Mouse (Mus musculus) hindbrain, embryonic 16.5 days (tissue): Measurements from ENCODE around the gene Alg11. TPM values are rescaled to one million over a fixed set of nuclear protein-coding genes. Genes with fewer than 3 reads are reported as not detected.

ENCODE experiments used
- ATAC-seq: fragments of 200-750 bp; cut with Nextera tagmentation; 2 replicates; pipeline ENCODE4 v1.8.0; 2017; ENCODE audit warnings: moderate TSS enrichment, moderate library complexity
- H3K27ac ChIP-seq: fragments of 300-500 bp; sonication (generic); 2 replicates; pipeline ENCODE4 v1.5.1; 2014; ENCODE audit warnings: low read depth, mild to moderate bottlenecking, control low read depth, low read length, moderate library complexity
- H3K27me3 ChIP-seq: fragments of 300-500 bp; sonication (generic); replicated peaks from 2 replicates; pipeline ENCODE4 v1.6.1; 2014; ENCODE audit warnings: low read length; ENCODE audit not compliant: control insufficient read depth, insufficient read depth
- H3K36me3 ChIP-seq: fragments of 300-500 bp; sonication (generic); 2 replicates; pipeline ENCODE4 v1.6.1; 2014; ENCODE audit warnings: mild to moderate bottlenecking, low read length, moderate library complexity, mixed read lengths; ENCODE audit not compliant: control insufficient read depth, insufficient read depth
- H3K4me1 ChIP-seq: fragments of 300-500 bp; sonication (generic); 2 replicates; pipeline ENCODE4 v1.6.1; 2014; ENCODE audit warnings: low read depth, low read length; ENCODE audit not compliant: control insufficient read depth, insufficient read depth
- H3K4me2 ChIP-seq: fragments of 300-500 bp; sonication (generic); 2 replicates; pipeline ENCODE4 v1.6.1; 2014; ENCODE audit warnings: mild to moderate bottlenecking, low read length, control low read depth, moderate library complexity
- H3K4me3 ChIP-seq: fragments of 300-500 bp; sonication (generic); 2 replicates; pipeline ENCODE4 v1.5.1; 2014; ENCODE audit warnings: mild to moderate bottlenecking, low read length, control low read depth, moderate library complexity
- H3K9ac ChIP-seq: fragments of 300-500 bp; sonication (generic); 2 replicates; pipeline ENCODE4 v1.6.1; 2014; ENCODE audit warnings: low read depth, mild to moderate bottlenecking, control low read depth, low read length, moderate library complexity
- H3K9me3 ChIP-seq: fragments of 300-500 bp; sonication (generic); 2 replicates; pipeline ENCODE4 v1.6.1; 2014; ENCODE audit warnings: mild to moderate bottlenecking, low read length, moderate library complexity; ENCODE audit not compliant: control insufficient read depth
- WGBS: fragments of 180-500 bp; shearing (Covaris S2); extraction: QIAGEN DNeasy Blood & Tissue Kit; methylation state at CpG from one replicate; pipeline ENCODE4 v1.1.7; 2014; 5-methylcytosine and 5-hydroxymethylcytosine counted together
- polyA plus RNA-seq: library from polyadenylated mRNA; unstranded; fragments of >200 nt; fragmentation: Nextera tagmentation; extraction: Ambion mirVana; gene quantifications from 2 replicates; pipeline ENCODE4 v1.2.1, GENCODE M21; 2015

Alg11 gene
- polyA plus RNA-seq, 1 experiment from 2014 or later: 40.9 TPM

- no peak for ATAC-seq
- Histone ChIP-seq H3K4me2 (no peak overlapping the region), H3K4me1 (0 out of 2 replicates have a peak, but pooled peaks cover 5% of the 10 kb centered on the region), H3K9me3 (no peaks in the 10 kb centered on the region), H3K9ac (no peak overlapping the region), H3K27ac (no peak overlapping the region), H3K4me3 (no peak overlapping the region), H3K27me3 (no peaks in the 10 kb centered on the region), H3K36me3 (no peaks in the 10 kb centered on the region)
- WGBS: 76% methylated on average over 7 of the region's 7 CpGs
Observed at GRCm38 (mm10) chr8:22037022-22037421, 23.5 kb upstream of the Alg11 start.

- 13% methylated on average over 15 of the region's 15 CpGs for WGBS
- Histone ChIP-seq H3K4me3 (no peak overlapping the region), H3K27me3 (no peaks in the 10 kb centered on the region), H3K4me2 (peak overlapping the region; percentile 20), H3K27ac (peak overlapping the region; percentile 36; the same call in 1 of the 2 replicates), H3K36me3 (no peaks in the 10 kb centered on the region), H3K9me3 (no peaks in the 10 kb centered on the region), H3K9ac (peak overlapping the region; percentile 32; the same call in 1 of the 2 replicates), H3K4me1 (0 out of 2 replicates have a peak, but pooled peaks cover 5% of the 10 kb centered on the region)
- peak; percentile 78 for ATAC-seq
Observed at GRCm38 (mm10) chr8:22039468-22040152, 20.9 kb upstream of the Alg11 start.

- WGBS: 24% methylated on average over 6 of the region's 6 CpGs
- Histone ChIP-seq H3K27me3 (no peaks in the 10 kb centered on the region), H3K9ac (no peak overlapping the region), H3K4me1 (0 out of 2 replicates have a peak, but pooled peaks cover 5% of the 10 kb centered on the region), H3K4me2 (no peak overlapping the region), H3K4me3 (no peak overlapping the region), H3K36me3 (no peaks in the 10 kb centered on the region), H3K9me3 (no peaks in the 10 kb centered on the region), H3K27ac (no peak overlapping the region)
- peak; percentile 46 for ATAC-seq
Observed at GRCm38 (mm10) chr8:22040153-22040509, 20.4 kb upstream of the Alg11 start.

- Histone ChIP-seq H3K4me2 (no peak overlapping the region), H3K4me3 (no peak overlapping the region), H3K4me1 (0 out of 2 replicates have a peak, but pooled peaks cover 5% of the 10 kb centered on the region), H3K36me3 (no peaks in the 10 kb centered on the region), H3K27ac (no peak overlapping the region), H3K9me3 (no peaks in the 10 kb centered on the region), H3K27me3 (no peaks in the 10 kb centered on the region), H3K9ac (no peak overlapping the region)
- 93% methylated on average over 3 of the region's 3 CpGs for WGBS
- no peak for ATAC-seq
Observed at GRCm38 (mm10) chr8:22042515-22042914, 18.0 kb upstream of the Alg11 start.

- WGBS: 52% methylated on average over 12 of the region's 12 CpGs
- no peak overlapping the region for H3K27ac ChIP-seq
- no peaks in the 10 kb centered on the region for H3K9me3 ChIP-seq
- no peak overlapping the region for H3K4me3 ChIP-seq
- peaks cover 5% of the 10 kb centered on the region; the same call in 1 of the 2 replicates for H3K4me1 ChIP-seq
- H3K4me2 ChIP-seq: no peak overlapping the region
- H3K9ac ChIP-seq: no peak overlapping the region
- H3K27me3 ChIP-seq: no peaks in the 10 kb centered on the region
- H3K36me3 ChIP-seq: no peaks in the 10 kb centered on the region
- no peak for ATAC-seq
Observed at GRCm38 (mm10) chr8:22043706-22044105, 16.8 kb upstream of the Alg11 start.

- Histone ChIP-seq H3K9me3 (no peaks in the 10 kb centered on the region), H3K4me3 (no peak overlapping the region), H3K9ac (no peak overlapping the region), H3K4me1 (no peaks in the 10 kb centered on the region; the same call in 1 of the 2 replicates), H3K36me3 (no peaks in the 10 kb centered on the region), H3K27ac (no peak overlapping the region), H3K27me3 (no peaks in the 10 kb centered on the region), H3K4me2 (no peak overlapping the region)
- 61% methylated on average over 2 of the region's 2 CpGs for WGBS
- peak; percentile 90 for ATAC-seq
Observed at GRCm38 (mm10) chr8:22047699-22048464, 12.6 kb upstream of the Alg11 start.

GRCm38 (mm10) chr8:22054674-22055491 lies 5.6 kb upstream of the Alg11 start:
- no peak overlapping the region for H3K9ac ChIP-seq
- H3K4me2 ChIP-seq: no peak overlapping the region
- H3K27ac ChIP-seq: no peak overlapping the region
- no peak overlapping the region for H3K4me3 ChIP-seq
- ATAC-seq: no peak
- peaks cover 3% of the 10 kb centered on the region for H3K4me1 ChIP-seq
- no peaks in the 10 kb centered on the region for H3K36me3 ChIP-seq
- WGBS: 91% methylated on average over 12 of the region's 12 CpGs
- no peaks in the 10 kb centered on the region for H3K9me3 ChIP-seq
- no peaks in the 10 kb centered on the region for H3K27me3 ChIP-seq

- no peak for ATAC-seq
- WGBS: 94% methylated on average over 2 of the region's 2 CpGs
- no peak overlapping the region for H3K4me3 ChIP-seq
- H3K4me2 ChIP-seq: no peak overlapping the region
- H3K27me3 ChIP-seq: no peaks in the 10 kb centered on the region
- no peaks in the 10 kb centered on the region for H3K9me3 ChIP-seq
- no peaks in the 10 kb centered on the region for H3K36me3 ChIP-seq
- peaks cover 3% of the 10 kb centered on the region for H3K4me1 ChIP-seq
- H3K27ac ChIP-seq: no peak overlapping the region
- no peak overlapping the region for H3K9ac ChIP-seq
Observed at GRCm38 (mm10) chr8:22055492-22055877, 5.0 kb upstream of the Alg11 start.

- H3K4me2 ChIP-seq: no peak overlapping the region
- 86% methylated on average over 3 of the region's 3 CpGs for WGBS
- no peaks in the 10 kb centered on the region for H3K27me3 ChIP-seq
- no peaks in the 10 kb centered on the region for H3K9me3 ChIP-seq
- no peak overlapping the region for H3K4me3 ChIP-seq
- no peak for ATAC-seq
- H3K27ac ChIP-seq: no peak overlapping the region
- H3K36me3 ChIP-seq: no peaks in the 10 kb centered on the region
- H3K4me1 ChIP-seq: peaks cover 7% of the 10 kb centered on the region
- no peak overlapping the region for H3K9ac ChIP-seq
Observed at GRCm38 (mm10) chr8:22056850-22057249, 3.7 kb upstream of the Alg11 start.
